Mouse (Mus musculus): ENCODE results near the gene Ptprg.
"Not testable (repeated sequence)": the region's sequence is repeated elsewhere in the genome, so short reads cannot be mapped to it uniquely, and the experiment has no call there.

The Ptprg gene

GRCm38 (mm10) chr14:12284141-12284912 lies 731.0 kb downstream of the Ptprg start, which contains the start of gene 3830406C13Rik:
Gene 3830406C13Rik (plus strand): TSS chr14:12284173.
- DNase-seq, result peak; percentile 55 to 58

GRCm38 (mm10) chr14:12289747-12290146 lies 736.4 kb downstream of the Ptprg start:
- not testable (repeated sequence) for DNase-seq

Data from thymus, adult 18-20 months (tissue).